Mouse (Mus musculus): Measurements from ENCODE around the gene Psen2. TPM values are rescaled to one million over a fixed set of nuclear protein-coding genes. Genes with fewer than 3 reads are reported as not detected.

Gene Psen2
- total RNA-seq, 1 experiment from 2014 or later = 26.6 TPM

- DNase-seq = no peak
Measured at GRCm38 (mm10) chr1:180277563-180277962, 14.3 kb upstream of the Psen2 start.

GRCm38 (mm10) chr1:180274725-180275308 is 11.6 kb upstream of the Psen2 start:
- no peak for DNase-seq

GRCm38 (mm10) chr1:180269033-180269432 is 5.8 kb upstream of the Psen2 start:
- DNase-seq = no peak

- peak; percentile 94 for DNase-seq
Measured at GRCm38 (mm10) chr1:180268249-180269031, 5.2 kb upstream of the Psen2 start.

GRCm38 (mm10) chr1:180267151-180267550 is 3.9 kb upstream of the Psen2 start:
- no peak for DNase-seq

- DNase-seq = peak; percentile 81
Measured at GRCm38 (mm10) chr1:180265399-180265798, 2.2 kb upstream of the Psen2 start.

GRCm38 (mm10) chr1:180264851-180265250 is 1.6 kb upstream of the Psen2 start:
- DNase-seq = no peak

- DNase-seq = no peak
Measured at GRCm38 (mm10) chr1:180264389-180264788, 1.2 kb upstream of the Psen2 start.

GRCm38 (mm10) chr1:180261857-180262570 is 1.2 kb downstream of the Psen2 start:
- no peak for DNase-seq

GRCm38 (mm10) chr1:180261415-180261814 is 1.8 kb downstream of the Psen2 start:
- DNase-seq = no peak

GRCm38 (mm10) chr1:180260886-180261285 is 2.4 kb downstream of the Psen2 start:
- peak; percentile 37 for DNase-seq

- DNase-seq = no peak
Measured at GRCm38 (mm10) chr1:180259753-180260152, 3.5 kb downstream of the Psen2 start.

- DNase-seq = no peak
Measured at GRCm38 (mm10) chr1:180257446-180257845, 5.8 kb downstream of the Psen2 start.

- no peak for DNase-seq
Measured at GRCm38 (mm10) chr1:180256866-180257265, 6.4 kb downstream of the Psen2 start.

GRCm38 (mm10) chr1:180256138-180256674 is 7.0 kb downstream of the Psen2 start:
- peak; percentile 100 for DNase-seq

- peak; percentile 73 for DNase-seq
Measured at GRCm38 (mm10) chr1:180255294-180256117, 7.7 kb downstream of the Psen2 start.

- no peak for DNase-seq
Measured at GRCm38 (mm10) chr1:180254316-180254715, 8.9 kb downstream of the Psen2 start.

- DNase-seq = no peak
Measured at GRCm38 (mm10) chr1:180252656-180253190, 10.5 kb downstream of the Psen2 start.

GRCm38 (mm10) chr1:180251176-180252048 is 11.8 kb downstream of the Psen2 start:
- DNase-seq = no peak

GRCm38 (mm10) chr1:180250441-180250830 is 12.8 kb downstream of the Psen2 start:
- DNase-seq = no peak

All from adrenal gland, postnatal 14 days (tissue).